Mouse (Mus musculus) hematopoietic stem cell, adult 5-6 weeks (primary cell): ENCODE measurements around the gene Scg5. TPM values are rescaled to one million over a fixed set of nuclear protein-coding genes. Genes with fewer than 3 reads are reported as not detected.

Experiments
- ATAC-seq, 2 experiments: fragments of 125-278 bp in 1 of 2; replicated peaks in 1 of 2; 2 replicates each; pipeline ENCODE4 v1.8.0; 2016 to 2017; ENCODE audit warnings: inconsistent platforms in 2 of 2, mild to moderate bottlenecking in 2 of 2, moderate number of reproducible peaks in 2 of 2, low read depth in 1 of 2, moderate TSS enrichment in 1 of 2; ENCODE audit not compliant: low FRiP score in 2 of 2, poor library complexity in 2 of 2, severe bottlenecking in 2 of 2, insufficient read depth in 1 of 2, low TSS enrichment in 1 of 2
- total RNA-seq: library from RNA; stranded (forward); fragments of 172-1452, 232-1000 nt; gene quantifications from 2 replicates; pipeline ENCODE4 v1.2.3, GENCODE M21; 2017

Gene Scg5
- total RNA-seq = not detected in 2 replicates

DNA sequence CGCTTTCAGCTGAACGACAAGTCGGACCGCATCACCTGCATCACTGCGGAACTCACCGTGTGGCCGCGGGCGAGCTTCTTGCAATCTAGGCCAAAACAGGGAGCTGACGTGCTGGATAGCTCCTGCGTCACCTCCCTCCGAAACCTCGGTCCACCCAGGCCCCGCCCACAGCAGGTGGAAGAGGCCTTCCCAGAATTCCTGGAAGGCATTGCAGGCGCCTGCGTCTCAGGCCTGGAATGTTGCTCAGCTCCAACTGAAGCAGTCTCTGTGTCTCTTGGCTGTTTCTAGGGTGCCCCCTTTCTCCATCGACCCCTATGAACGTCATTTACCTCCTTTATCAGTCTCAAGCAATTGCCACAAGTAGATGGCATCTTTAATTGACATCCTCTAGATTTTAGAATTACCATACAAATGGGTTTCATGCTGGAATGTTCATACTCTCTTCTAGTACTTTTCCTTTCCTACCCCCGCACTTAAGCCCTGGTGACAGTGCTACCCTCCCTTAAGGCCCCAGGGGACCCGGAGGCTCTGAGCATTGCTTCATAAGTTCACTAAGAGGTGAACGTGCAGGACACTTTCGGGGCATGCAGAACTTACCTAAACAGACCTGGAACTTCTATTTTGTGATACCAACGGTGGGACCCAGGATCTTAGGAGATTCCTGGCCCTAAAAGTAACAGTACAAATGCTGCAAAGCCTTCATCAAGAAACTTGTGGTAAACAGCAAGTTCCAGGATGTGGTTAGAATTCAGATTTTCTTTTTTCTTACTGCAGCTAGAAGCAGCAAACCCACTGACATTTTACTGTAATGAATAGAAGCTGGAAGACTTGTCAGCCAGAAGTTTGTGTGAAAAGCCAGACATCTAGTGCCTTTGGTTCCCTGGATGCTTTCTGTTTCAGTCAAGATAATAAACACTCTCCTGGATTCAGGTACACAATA lies at the start of gene Scg5:
TSS of gene Scg5 (minus strand) at position 179 of the 940 bp plus-strand sequence.
- peak; percentile 27; a peak in 1 of 4 replicates for ATAC-seq

DNA sequence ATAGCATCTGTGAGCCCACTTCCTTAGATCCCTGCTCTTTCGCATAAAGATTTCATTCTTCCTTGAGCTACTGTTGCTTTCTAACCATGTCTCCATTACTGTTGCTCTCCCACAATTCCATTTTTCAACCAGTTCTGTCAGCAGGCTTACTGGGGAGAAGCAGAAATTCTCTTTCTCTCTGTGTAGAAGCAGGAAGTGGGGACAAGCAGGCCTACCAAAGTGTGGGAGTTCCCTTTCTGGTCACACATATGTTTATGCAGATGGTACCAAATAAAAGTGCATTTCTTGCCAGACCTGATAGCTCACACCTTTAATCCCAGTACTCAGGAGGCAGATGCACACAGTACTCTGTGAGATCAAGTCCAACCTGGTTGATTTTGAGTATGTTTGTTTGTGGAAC lies 41.2 kb upstream of the Scg5 start:
- ATAC-seq = no peak

DNA sequence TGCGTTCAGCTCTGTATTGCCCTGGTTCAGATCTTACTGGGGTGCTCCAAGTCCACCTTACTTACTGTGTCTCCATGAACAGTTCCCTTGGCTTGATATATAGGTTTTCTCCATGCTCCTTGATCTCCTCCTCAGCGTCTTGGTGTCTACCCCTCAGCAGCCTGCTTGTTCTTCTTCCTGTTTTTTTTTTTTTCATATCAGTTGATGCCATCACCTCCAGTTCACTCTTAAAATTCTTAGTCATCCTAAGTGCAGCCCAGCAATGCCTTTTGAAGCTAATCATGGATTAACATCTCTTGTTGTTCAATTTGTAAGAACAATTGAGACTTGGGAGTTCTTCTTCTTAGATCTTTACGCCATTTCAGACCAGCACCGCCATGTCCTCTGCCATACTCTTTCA lies 39.5 kb upstream of the Scg5 start:
- no peak for ATAC-seq

DNA sequence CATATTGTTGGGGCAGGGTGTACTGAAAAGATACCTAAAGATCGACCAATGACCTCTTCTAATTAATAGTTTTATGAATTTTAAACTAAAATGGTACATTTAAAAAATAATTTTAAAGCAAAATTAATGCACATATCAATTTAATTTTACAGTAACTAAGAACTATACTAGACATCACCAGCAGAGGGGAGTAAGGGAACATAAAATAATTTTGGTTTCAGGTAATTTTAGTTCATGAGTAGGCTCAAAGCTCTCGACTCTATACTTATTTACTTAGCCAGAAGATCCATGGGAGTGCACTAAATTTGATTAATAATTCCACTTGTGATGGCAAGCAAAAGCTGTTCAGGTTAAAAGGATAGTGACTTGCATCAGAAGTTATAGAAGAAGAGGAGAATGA lies 37.2 kb upstream of the Scg5 start:
- peak; percentile 56 to 62; a peak in 2 of 4 replicates for ATAC-seq

DNA sequence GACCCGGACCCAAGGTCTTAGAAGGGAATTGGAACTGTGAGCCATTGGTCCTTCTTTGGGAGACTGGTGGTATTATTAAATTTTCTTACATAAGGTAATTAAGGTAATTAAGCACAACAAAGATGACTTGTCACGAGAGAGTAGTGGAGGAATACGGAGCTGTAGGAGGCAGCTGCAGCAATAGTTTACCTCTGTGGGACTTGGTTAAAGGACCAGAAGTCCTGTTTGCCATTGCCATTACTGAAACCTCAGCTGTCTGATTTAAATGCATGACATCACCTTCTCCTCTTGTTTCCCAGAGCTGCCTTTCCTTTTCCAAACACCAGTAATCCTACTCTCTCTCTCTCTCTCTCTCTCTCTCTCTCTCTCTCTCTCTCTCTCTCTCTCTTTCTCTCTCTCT lies 20.2 kb upstream of the Scg5 start:
- ATAC-seq = no peak

DNA sequence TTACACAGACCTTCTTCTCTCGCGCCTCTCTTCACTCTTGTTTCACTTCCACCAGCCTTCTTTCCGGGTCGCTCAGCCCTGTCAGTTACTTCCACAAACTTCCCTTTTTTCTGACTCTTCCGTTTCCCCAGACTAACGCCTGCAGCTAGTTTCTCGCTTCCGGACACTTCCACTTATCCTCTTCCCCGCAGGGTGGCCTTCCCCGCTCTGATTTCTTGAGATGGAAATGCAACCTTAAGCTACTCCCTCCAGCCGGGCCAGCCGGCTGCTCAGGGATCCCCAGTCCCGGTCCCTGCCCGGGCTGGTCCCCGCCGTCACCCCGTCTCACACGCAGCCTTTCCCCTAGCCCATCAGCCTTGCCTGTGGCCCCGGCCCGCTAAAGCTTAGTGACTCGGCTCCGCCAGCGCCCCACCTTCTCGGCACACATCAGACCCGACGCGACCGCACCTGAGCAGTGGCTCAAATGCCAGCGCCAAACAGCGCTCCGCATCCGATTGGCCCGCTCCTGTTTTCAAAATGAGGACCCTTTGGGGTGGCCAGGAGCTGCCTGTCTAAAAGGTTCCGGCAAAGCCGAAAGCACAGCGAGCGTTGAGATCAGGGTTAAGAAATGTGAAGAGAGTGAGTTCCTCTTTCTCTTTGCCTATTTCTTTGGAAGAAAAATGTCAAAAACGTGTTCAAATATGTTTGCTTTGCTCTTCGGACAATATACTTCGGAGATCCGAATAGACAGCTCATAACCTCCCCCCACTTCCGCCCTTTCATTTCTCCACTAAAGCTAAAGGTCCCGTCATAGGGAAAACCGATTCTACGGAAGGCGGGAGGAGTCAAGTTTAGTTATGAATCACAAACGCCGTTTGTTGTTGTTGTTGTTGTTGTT lies 19.6 kb upstream of the Scg5 start, which contains the start of gene Arhgap11a:
TSS of gene Arhgap11a (minus strand) at position 417 of the 877 bp plus-strand sequence.
- peak; percentile 92 to 93 for ATAC-seq

DNA sequence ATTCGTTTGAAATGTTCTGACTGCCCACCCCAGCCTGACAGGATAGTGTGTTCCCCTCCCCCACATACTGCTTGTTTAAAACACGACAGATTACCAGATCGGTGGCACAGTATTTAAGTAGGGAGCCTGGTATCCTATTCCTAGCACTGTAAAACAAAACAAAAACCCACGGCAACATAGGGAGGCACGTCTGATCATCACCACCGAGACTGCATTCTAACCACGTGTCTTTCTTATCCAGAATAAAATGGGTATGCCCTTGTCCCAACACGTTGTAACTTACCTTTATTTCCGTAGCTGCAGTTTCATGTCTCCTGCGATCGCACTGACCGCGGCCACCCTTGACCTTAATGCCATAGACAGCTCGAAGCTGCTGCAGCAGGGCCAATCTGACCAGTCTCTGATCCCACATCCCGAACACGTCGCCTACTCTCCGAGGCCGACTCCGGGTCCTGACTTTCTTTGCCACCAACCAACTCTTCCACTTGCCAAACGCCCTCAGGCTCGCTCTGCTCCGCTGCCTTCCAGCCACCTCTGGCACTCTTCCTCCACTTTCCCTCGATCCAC lies 18.8 kb upstream of the Scg5 start:
- peak in 1 of 2 experiments; percentile 7; a peak in 2 of 4 replicates for ATAC-seq

DNA sequence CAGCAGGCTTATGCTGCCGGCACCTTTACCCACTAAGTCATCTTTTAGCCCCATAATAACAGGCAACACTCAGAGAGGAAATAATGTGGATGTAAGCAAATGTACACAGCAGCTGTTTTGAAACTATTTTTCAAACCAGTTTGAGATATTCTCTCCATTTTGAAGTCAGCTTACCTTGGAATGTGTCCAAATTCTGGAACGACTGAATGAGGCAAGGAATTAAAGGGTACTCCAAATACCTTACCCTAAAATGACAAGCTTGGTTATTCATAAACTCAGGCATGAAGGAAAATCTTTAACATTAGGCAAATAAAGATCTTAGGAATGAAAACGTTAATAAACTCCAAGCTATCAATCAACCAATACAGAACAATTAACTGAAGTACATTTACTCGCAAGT lies 16.2 kb upstream of the Scg5 start:
- ATAC-seq = no peak

DNA sequence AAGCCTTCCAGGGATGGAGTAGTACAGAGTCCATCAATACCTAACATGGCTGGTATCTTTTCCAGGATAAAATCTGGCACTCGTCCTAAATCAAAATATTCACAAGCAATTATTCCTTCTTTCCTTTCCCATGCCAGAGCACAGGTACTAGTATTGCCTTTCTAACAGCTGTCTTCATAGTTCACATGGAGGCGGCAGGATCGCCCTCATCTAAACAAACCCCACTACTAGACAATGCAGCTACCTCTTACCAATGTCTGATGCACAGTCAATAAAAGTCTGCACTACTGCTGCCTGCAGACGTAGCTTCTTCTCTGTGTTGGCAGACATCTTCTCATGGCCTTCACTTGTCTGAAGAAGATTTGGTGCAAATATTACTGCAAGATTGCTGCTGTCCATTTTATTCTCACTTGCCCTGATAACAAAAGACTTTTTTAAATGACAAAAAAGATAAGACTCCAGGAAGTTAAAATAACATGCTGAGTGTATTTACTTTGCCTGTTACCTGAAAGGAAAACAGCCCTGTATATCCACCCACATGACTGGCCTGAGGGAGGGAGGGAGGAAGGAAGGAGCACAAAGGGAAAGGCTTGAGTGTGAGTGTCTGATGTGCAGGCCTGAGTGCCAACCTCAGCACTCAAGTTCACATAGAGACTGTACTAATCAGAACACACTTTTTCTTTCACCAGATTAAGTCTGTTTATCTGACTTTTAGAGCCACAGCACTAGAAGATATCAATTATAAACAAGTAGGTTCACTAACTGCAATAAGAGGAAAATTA lies 12.9 kb upstream of the Scg5 start:
- ATAC-seq = no peak

DNA sequence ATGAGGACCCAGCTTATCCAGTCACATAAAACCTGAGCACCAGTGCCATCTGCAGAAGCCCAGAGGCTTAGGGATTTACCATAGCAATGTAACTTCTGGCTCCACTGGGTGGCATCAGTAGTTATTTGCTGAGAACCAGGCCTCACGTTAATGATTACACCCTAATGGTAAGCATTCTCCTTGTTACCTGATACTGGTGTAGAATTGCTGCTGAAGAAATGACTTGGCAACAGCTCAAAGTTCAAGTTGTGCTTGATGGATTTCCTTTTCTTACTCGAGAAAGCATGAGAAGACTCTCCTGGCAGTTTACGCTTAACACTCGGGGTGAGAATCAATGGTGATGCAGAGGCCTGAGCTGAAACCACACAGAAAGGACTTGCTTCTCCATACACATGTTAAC lies 10.6 kb upstream of the Scg5 start:
- ATAC-seq = no peak

DNA sequence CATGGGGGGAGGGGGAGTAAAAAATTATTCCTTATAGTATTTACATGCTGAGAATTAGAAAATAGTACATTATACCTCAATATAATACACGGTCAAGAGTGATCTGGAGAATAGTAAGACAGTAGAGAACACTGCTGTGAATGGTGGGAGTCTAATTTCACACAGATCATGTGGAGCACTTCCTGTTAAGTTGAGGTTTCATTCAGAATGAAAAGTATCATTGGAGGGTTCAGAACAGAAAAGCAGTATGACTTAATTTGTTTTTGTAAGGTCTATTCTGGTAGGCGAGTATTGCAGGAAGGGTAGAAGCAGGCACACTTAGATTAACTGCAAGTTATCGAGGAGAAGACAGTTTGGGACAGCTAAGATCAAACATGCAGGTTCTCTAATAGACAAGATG lies 6.3 kb upstream of the Scg5 start:
- no peak for ATAC-seq

DNA sequence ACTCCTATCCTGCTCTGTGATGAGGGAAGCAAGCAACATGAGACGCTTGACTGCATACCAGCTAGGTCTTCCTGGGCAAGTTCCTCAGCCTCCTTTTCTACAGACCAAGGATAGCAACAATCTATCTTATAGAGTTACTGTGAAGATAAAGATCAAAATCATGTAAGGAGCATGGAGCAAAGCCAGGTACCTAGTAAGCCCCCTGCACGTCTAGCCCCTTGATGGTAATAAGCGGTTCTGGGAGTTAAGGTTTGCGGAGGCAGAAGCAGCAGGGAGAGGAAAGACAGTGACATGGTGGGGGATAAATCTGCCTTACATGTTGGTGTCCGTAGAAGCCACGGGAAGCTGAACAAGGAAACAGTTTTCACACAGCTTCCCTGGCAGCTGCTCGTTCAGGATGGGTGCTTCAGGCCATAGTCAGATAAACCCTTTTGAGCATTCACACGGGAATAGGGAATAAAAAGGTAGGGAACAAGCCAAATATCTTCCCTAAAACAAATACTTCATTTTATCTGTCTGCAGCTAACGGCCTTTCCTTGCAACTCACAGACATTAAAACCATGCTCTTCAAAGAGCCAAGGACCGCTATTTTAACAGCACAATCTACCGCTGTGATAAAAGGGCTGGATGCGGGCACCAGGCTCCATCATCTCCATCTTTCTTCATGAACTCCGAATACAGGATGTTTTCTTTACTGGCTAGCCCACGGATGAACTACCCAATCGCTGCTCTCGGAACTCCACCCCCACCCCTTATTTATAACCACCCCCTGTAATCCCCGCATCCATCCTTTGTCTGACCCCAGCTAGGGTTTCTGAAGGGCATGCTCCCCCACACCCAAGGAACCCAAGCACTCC lies 607 bp downstream of the Scg5 start:
- no peak for ATAC-seq

DNA sequence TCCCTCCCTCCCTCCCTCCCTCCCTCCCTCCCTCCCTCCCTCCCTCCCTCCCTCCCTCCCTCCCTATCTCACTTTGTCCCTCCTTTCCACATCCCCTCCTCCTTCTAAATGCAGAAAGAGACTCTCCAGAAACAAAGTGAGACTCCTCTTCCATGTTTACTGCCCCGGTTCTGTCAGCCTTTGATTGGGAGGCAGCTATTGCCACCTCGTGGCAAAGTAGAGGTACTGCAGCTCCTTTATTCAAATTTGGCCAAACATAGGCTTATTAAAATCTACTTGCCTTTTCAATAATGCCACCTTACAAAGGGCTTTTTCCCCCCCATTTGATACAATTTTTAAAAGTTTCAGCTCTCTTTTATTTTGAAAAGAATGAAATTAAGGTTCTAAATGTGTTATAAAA lies 5.0 kb downstream of the Scg5 start:
- ATAC-seq = peak in 1 of 2 experiments; percentile 77; a peak in 3 of 4 replicates

DNA sequence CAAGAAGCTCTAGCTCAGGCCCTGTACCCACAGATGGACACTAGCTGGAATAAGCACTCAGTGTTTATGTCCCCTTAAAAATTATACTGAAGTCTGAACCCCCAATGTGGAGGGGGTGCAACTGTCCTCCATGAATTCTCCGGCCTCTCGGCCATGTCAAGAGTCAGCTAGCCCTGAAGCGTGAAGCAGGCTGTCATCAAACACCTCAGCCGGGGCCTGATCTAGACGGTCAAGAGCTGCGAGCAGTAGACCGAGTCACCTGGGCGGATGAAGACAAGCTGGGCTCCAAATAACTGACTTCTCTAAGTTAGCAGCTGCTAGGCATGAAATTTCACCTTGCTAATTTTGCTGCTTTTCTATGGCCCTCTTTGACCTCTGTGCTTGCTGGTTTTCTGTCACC lies 6.6 kb downstream of the Scg5 start:
- ATAC-seq = no peak

DNA sequence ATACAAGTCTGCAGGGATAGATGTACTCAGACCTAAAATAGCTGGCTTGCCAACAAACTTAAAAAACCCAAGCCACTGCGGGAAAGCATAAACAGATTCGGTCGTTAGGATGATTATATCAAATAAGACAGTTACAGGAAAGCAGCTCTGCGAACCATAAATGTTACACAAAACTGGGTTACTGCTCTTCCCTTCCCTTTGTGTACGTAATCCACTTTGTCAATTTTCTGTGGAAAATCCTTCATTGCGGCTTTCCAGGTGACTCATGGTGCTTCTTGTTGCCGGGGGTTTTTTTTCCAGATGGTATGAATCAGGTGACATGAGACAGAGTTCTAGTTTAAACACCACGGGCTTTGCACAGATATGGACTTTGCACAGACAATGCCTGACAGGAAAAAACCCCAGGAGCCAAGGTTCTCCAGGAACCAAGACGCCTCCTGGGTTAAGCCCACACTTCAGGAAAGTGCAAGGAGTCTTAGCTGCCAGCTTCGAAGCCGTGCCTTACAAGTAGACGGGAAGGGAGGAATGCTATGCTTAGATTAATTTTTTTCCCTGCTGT lies 7.7 kb downstream of the Scg5 start:
- ATAC-seq = no peak

DNA sequence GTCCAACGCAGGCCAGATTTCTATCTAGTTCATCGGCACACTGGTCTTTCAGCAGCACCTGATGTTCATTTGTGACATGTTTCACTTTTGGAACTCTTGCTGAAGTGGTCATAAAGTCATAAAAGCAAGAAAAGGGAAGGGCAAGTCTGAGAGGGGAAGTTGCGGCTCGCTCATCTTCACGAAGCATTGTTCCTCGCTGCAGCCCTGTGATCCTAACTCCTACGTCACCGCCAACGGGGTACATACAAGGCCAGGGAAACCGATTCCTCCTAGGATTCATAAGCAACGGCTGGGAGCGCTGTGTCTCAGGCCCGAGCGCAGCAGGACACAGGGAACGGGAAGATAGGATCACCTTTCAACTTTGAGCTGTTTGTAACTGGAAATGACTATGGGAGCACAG lies 8.8 kb downstream of the Scg5 start:
- 0 out of 4 replicates have a peak, but pooled peaks of 1 of the 2 experiments have one; percentile 17 for ATAC-seq
